Mouse (Mus musculus) ovary, postnatal 14 days (tissue): ENCODE results near the gene Smok2a.
"Not testable (repeated sequence)": the region's sequence is repeated elsewhere in the genome, so short reads cannot be mapped to it uniquely, and the experiment has no call there.

Experiments
- DNase-seq: peaks from one replicate; pipeline ENCODE4 v3.0.0; 2022; ENCODE audit warnings: low spot score

Smok2a gene

DNA sequence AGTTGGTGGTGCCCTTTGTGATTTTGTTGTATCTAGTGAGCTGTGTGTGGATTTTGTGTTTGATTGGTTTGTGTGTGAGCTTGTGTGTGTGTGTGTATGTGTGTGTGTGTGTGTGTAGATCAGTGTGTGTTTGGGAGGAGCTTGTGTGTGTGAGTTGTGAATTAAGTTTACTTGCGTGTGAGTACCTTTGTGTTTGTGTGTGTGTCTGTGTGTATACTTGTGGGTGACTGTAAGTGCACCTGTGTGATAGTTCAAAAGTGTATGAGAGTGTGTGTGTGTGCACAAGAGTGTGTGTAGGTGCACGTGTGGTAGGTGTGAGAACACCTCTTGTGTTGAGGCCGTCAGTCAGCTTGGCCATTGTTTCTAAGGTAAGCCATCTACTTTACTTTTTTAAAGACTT, at the start of gene Smok2a:
Gene Smok2a, plus strand, starts transcription at position 301 of the 400 bp plus-strand sequence.
- no peak for DNase-seq

DNA sequence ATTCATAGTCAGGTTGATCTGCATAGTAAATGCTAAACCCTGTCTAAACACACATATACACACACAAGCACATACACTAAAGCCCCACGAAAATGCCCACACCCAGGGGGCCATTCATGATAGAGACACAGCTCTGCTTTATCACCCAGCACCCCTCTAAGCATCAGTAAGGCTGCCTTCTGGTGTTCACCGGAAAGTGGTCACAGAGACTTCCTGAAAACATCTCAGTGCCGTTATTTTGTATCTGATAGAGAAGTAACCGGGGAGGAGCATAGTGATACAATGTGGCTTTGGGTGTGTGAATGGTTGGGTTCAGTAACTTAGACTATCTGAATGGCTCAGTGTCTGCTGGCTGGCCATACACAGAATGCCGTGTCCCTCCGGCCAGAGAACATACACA, 47.4 kb upstream of the Smok2a start:
- DNase-seq: not testable (repeated sequence)

DNA sequence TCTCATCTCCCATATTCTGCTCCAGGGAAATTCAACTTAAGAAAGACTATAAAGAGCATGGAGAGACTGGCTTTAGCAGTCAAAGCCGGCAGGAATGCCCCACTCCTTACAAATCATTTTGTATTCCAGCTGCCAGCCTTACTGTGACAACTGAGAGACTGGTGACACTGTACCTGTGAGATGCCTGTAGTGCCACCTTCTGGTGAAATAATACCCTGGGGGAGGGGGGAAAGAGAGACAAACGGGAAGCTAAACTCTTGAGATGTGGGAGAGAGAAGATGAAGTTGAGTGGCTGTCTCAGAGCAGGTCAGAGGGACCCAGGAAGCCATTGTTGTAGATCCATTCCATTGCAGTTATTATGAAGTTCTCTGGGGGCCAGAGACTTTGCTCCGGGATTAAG, 47.0 kb upstream of the Smok2a start:
- not testable (repeated sequence) for DNase-seq

DNA sequence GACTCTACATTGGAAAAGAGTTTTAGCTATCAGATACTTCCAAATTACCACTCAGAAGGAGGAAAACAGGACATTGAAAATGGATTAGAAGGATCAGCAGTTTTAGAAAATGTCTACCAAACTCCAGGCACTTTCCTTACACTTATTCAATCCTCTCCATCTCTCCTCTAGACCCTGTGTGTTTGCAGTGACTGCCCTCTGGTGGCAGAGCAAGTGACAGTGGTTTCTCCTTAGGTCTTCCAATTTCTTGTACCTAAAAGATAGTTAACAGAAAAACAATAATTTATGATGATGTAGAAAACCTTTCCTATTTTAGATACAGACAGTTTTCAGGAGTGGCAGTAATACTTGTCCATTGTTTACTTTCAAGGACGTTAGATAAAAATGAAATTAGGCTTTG, 45.4 kb upstream of the Smok2a start:
- not testable (repeated sequence) for DNase-seq

DNA sequence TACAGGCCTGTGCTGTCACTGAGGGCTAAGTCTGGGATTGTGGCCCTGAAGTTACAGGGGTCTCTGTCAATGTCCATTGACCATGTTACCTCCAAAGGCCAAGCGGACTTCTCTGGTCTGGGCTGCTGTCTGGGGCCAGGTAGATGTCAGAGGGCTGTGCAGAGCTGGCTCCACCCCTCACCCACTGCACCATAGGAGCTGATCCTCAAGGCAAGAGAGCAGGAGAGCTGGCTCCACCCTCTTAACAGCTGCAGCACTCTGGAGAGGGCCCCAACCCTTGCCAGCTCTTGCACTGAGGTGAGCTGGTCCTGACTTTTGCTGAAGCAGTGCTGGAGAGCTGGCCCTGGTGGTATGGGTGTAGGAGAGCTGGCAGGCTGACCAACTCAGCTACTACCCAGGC, 43.2 kb upstream of the Smok2a start:
- not testable (repeated sequence) for DNase-seq

DNA sequence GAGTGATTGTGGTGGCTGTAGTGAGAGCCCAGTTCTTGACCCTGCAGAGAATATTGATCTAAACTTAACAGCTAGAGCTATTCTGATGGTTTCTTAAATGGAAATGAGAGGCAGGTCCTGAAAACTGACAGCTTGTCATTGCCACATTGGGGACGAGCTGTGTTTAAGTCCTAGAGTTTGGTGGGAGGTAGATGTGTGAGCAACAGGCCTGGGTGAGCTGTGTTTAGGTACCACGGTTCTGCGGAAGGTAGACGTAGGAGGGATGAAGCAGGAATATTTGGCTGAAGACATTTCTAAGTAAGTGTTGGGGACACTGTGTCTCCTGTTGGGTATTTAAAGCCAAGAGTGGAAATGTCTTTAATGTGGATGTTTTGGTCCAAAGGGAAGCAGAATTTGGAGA, 42.0 kb upstream of the Smok2a start:
- not testable (repeated sequence) for DNase-seq

DNA sequence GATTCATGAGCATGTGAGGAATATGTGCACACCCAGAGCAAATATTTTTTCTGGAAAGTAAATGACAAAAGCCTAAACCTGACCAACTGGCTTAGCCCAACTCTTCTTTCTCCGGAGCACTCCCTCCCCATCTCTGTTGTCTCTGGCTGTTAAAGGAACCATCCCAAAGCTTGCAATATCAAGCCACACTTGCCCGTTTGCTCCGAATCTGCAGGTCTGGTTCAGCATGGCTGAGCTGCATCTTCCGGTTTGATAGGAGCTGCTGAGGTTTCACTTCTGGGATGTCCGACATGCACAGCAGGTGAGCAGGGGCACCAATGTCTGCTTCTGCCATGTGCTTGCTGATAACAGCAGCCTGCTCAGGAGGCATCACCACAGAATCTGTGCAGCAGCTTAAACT, 40.5 kb upstream of the Smok2a start:
- DNase-seq: not testable (repeated sequence)

DNA sequence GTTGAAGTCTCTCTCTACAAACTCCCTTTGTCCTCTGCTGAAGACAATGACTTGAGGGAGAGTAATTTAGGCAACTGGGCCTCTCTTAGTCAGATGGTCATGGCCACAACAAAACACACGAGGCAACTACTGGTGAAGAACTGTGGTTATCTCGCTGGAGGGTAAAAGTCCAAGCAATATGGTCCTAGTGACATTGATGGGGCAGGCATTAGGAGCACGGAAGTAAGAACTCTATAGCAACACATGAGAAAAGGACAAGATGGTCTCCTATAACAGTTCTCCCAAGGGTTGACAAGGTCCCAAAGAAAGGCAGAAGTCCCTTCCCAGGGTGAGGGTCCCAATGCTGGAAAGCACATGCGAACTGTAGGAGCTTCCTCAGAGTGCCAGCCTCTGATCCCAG, 38.3 kb upstream of the Smok2a start:
- DNase-seq: not testable (repeated sequence)

DNA sequence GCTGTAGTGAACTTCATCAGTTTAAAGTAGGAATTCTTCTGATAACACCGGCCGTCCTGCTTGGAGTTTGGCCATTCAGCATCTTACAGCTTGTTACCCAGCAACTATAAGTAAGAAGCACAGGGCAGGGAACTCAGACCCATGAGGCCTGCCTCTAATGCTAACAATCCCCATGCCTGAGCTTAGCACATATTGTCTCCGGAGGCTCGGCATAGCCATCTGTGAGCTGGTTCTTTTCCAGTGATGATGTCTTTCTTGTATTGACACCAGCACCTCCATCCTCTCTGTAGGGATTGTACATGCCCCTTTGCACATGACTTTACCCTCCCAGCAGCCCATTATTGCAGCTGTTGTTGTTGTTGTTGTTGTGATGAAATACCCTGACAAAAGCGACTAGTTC, 36.5 kb upstream of the Smok2a start:
- DNase-seq: not testable (repeated sequence)

GRCm38 (mm10) chr17:13186541-13186940, 34.4 kb upstream of the Smok2a start:
- not testable (repeated sequence) for DNase-seq

DNA sequence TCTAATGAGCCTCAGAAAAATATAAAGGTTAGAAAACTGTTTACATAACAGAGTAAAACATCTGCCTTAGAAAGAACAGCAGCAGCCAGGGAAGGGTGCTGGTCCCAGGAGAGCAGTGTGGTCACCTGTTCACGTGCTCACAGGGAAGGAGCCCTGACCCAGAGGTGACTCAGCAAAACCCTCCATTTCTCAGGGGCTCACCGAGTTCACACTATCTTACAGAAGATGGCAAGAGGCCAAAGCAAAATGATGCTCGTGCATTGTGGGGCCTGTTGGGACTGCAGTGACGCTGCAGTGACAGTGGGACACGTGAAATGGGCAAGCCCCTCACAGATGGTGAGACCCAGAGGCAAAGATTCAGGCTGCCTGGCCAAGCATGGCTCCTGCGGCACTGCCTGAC, 33.4 kb upstream of the Smok2a start:
- not testable (repeated sequence) for DNase-seq

DNA sequence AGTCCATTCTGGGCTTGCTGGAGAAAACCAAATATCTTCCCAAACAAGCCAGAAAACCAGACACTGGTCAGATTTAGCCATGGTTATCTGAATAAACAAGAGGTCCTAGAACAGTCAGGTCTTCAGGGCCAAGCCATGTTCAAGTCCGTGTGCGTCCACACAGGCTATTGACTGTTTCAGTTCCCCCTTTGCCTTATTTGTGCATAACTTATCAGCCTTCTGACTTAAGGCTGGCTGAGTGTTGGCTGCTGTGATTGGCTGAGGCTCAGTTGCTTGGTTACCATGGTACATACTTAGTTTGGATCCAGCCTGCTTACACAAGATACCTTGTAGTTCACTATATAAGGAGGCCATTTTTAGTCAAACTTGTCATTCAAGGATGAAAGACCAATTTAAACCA, 32.1 kb upstream of the Smok2a start:
- DNase-seq: not testable (repeated sequence)

DNA sequence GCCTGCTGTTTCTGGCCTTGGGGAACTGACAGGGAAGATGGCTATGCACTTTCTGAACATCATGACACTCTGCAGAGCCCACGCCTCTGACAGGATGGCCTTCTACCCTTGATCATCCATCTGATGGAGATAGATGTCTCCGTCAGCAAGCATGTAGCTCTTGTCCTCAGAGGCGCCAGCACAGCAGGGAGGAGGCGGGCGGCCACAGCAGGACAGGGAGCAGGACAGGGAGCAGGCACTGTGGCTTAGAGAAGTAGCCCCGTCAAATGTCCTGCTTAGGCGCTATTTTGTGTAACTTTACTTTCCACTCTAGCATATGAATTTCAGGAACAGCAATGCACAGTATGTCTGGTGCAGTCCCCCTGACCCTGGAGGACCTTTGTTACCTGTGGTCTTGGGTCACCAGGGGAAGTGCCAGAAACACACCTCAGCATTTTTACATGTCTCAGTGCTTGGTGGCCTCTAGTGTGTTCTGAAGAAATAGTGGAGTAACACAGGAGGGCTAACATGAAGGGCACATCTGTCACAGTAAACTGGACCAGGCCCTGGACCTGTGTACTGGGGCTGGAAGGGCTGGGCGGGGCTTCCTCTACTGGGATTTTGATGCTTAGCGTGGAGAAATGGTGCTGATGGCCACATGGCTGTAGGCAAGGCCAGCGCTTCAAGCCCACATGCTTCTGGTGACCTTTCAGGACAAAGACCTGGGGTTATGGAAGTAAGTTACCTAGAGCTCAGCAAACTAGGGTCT, 30.0 kb upstream of the Smok2a start:
- DNase-seq: not testable (repeated sequence)

GRCm38 (mm10) chr17:13196486-13196885, 24.5 kb upstream of the Smok2a start:
- DNase-seq: not testable (repeated sequence)

GRCm38 (mm10) chr17:13198812-13199211, 22.2 kb upstream of the Smok2a start:
- not testable (repeated sequence) for DNase-seq

GRCm38 (mm10) chr17:13199880-13200409, 21.0 kb upstream of the Smok2a start:
- not testable (repeated sequence) for DNase-seq

DNA sequence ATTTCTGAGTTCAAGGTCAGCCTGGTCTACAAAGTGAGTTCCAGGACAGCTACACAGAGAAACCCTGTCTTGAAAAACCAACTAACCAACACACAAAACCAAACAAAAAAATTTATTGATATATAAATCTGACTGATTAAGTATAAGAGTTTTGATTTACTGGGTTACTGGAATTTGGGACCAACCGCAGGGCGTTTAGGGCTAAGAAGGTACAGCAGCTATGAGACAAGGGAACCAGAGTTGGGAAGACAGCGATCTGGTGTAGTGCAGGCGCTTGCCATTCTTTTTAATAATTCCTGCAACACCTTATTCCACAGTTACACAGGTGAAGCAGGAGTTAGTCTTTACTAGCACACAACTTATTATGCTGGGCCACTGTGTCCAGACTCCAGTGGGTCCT, 19.4 kb upstream of the Smok2a start:
- DNase-seq: not testable (repeated sequence)

GRCm38 (mm10) chr17:13202453-13203107, 18.4 kb upstream of the Smok2a start:
- not testable (repeated sequence) for DNase-seq

DNA sequence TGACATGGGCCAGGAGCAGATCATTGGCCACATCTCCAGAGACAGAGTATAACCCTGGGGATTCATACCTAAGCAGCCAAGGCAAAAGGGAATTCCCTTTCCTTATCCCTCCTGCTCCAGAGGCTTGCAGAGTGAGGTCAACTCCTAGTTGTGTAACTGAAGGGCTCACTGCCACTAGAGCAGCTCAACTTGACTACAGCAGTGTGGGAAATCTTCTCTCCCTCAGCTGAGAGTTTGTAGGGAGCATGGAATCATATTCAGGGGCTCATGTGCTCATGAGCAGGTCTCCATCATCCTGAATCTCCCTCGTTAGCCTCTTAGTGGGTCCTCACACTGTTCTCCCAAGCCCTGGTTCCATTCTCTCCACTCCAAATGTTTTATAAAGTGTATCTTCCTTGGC, 15.7 kb upstream of the Smok2a start:
- DNase-seq: not testable (repeated sequence)

- DNase-seq: no peak
Observed at GRCm38 (mm10) chr17:13206491-13206890, 14.5 kb upstream of the Smok2a start.

GRCm38 (mm10) chr17:13208460-13208859, 12.5 kb upstream of the Smok2a start:
- DNase-seq: not testable (repeated sequence)

DNA sequence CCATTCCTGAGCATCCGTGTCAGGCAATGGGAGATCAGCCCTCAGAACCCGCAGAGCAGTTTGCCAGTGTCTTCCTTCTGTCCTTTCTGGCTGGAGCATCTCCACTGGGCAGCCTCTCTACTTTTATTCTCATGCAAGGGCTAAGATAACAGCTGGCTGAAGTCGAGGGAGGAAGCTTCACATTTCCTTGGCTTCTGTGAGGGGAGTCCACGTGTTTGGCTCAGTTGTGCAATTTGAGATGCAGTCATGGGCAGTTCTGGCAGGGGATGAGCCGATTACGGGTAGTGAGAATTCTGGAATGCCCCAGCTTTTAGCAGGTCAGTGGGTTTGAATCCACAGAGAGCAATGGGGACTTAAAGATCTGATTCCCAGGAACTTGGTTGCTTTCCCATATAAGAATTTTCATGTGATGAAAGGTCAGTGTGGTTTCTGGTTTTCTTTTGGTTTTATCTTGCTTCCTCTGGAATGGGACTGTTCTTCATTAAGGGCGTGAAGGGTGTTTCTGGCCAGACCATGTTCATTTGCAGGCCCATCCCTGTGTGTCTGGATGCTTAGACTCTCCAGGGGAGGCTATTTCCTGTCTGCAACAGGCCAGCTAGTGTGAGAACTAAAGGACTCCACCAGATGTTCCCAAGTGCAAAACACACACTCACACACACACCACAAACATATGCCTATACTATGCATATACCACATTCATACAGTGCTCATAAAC, 8.7 kb upstream of the Smok2a start:
- DNase-seq: peak; percentile 20

DNA sequence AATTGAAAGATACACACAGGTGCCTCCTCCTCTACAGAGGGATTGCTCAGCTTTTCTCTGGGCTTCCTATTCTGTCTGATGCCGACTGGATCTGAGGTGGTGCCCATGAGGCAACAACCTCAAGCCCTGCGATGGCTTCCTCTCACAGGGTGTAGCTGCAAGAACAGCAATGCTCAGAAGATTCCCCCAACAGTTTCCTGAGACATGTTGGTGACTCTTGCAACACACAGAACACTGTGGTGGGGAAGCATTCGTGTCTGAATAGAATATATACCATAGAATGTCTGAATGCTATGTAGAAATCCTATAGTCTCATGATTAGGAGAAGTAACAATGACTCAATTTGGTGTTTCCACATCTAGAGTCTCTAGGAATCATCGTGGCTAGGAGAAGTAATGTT, 6.8 kb upstream of the Smok2a start:
- DNase-seq: no peak
